Mouse (Mus musculus): Measurements from ENCODE around the gene Gm17617.

DNA sequence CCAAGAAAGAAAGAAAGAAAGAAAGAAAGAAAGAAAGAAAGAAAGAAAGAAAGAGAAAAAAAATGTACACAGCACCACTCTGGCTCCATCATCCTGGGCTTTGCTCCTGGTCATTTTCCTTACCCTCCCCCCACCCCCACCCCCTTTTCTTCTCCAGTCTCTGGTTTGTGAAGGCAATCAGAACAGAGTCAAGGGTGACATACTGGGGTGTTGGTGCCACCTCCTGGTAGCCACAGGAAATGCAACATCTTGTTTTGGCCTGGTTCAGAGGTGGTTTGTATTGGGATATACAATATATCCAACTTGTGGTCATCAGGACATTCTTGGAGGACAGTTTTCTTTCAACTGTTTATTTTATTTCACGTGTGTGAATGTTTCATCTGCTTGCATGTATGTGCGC, 45.2 kb upstream of the Gm17617 start:
- no peak for TF ChIP-seq CTCF (IDR thresholded peaks at IDR 0.05; ENCODE audit: low read depth, low read length)
- TF ChIP-seq POLR2A (IDR thresholded peaks at IDR 0.05; ENCODE audit: borderline replicate concordance, low read depth, low read length): no peak
